Mouse (Mus musculus): ENCODE results near the gene Cracr2b. TPM values are rescaled to one million over a fixed set of nuclear protein-coding genes. Genes with fewer than 3 reads are reported as not detected.

Cracr2b gene
- total and polyA plus RNA-seq, 3 experiments: not detected

- Histone ChIP-seq H3K4me1 (ENCODE audit: control insufficient read depth in 1 of 2, insufficient read depth in 2 of 2) (peaks cover 16 to 51% of the 10 kb centered on the region in 2 experiments), H3K27me3 (replicated peaks) (peaks cover 9% of the 10 kb centered on the region), H3K79me2 (replicated peaks; ENCODE audit: control insufficient read depth, extremely low read depth, insufficient read depth, poor library complexity, severe bottlenecking) (peaks cover 22% of the 10 kb centered on the region), H3K4me2 (ENCODE audit: insufficient read depth, low read depth, poor library complexity, severe bottlenecking) (peak overlapping the region; percentile 53; the same call in 1 of the 2 replicates), H3K4me3 (replicated peaks in 1 of 3; ENCODE audit: low read depth in 2 of 3, low read length in 2 of 3, poor library complexity in 1 of 3) (peak overlapping the region in 2 of 3 experiments; percentile 89 to 96), H3K36me3 (replicated peaks in 1 of 2; ENCODE audit: control insufficient read depth in 1 of 2, insufficient read depth in 1 of 2, low read length in 1 of 2) (peaks cover 8 to 17% of the 10 kb centered on the region in 2 experiments), H3K27ac (ENCODE audit: insufficient read depth, low read depth) (no peak overlapping the region), H3K9ac (ENCODE audit: insufficient read depth, low read depth) (no peak overlapping the region), H3K9me3 (replicated peaks; ENCODE audit: low read length) (no peaks in the 10 kb centered on the region)
- in situ Hi-C loops (cut with MboI; ENCODE audit: low pct_ligation_motif_present, low pct_unique_long_range_greater_than_20kb, low sequenced_read_pairs) (no loop called here), dilution Hi-C loops (cut with MboI; ENCODE audit: extremely low pct_ligation_motif_present, extremely low pct_unique_long_range_greater_than_20kb, low sequenced_read_pairs) (no loop called here)
- DNase-seq (ENCODE audit: extremely low read depth): no peak
- TF ChIP-seq ZC3H11A (IDR thresholded peaks at IDR 0.05; ENCODE audit: low read depth, low read length) (no peak), CTCF (conservative IDR thresholded peaks at IDR 0.05 in 1 of 2, IDR thresholded peaks at IDR 0.05 in 1 of 2; ENCODE audit: low read depth in 2 of 2, low read length in 2 of 2) (peak in 1 of 2 experiments; percentile 24; a peak in 1 of 4 replicates)
Measured at GRCm38 (mm10) chr7:141476981-141477370, 16.1 kb downstream of the Cracr2b start.

- no peak for TF ChIP-seq ZC3H11A (IDR thresholded peaks at IDR 0.05; ENCODE audit: low read depth, low read length)
- no peak for TF ChIP-seq UBTF (IDR thresholded peaks at IDR 0.05; ENCODE audit: low read depth, low read length)
- TF ChIP-seq POLR2AphosphoS2 (IDR thresholded peaks at IDR 0.05; ENCODE audit: low read depth, low read length): no peak
- TF ChIP-seq SIN3A (IDR thresholded peaks at IDR 0.05; ENCODE audit: low read length): no peak
- no peak for TF ChIP-seq USF1 (IDR thresholded peaks at IDR 0.05; ENCODE audit: low read depth, low read length)
- no peak for TF ChIP-seq RCOR1 (conservative IDR thresholded peaks at IDR 0.05; ENCODE audit: low read depth, low read length)
- TF ChIP-seq MXI1 (IDR thresholded peaks at IDR 0.05; ENCODE audit: low read depth, low read length): no peak
- no peak for TF ChIP-seq MEF2A (IDR thresholded peaks at IDR 0.05; ENCODE audit: borderline replicate concordance, low read depth, low read length)
- no peak for TF ChIP-seq ELF1 (IDR thresholded peaks at IDR 0.05; ENCODE audit: low read depth, low read length)
- no peak for TF ChIP-seq CHD2 (IDR thresholded peaks at IDR 0.05; ENCODE audit: low read length)
- TF ChIP-seq ZNF384 (IDR thresholded peaks at IDR 0.05; ENCODE audit: low read depth, low read length): no peak
- no peak for TF ChIP-seq USF2 (conservative IDR thresholded peaks at IDR 0.05; ENCODE audit: low read depth, low read length)
- TF ChIP-seq MAZ (IDR thresholded peaks at IDR 0.05; ENCODE audit: low read depth, low read length): no peak
- TF ChIP-seq EP300 (IDR thresholded peaks at IDR 0.05; ENCODE audit: low read length): no peak
- TF ChIP-seq JUN (IDR thresholded peaks at IDR 0.05; ENCODE audit: insufficient read depth, low read depth, low read length): no peak
- no peak for TF ChIP-seq POLR2A (IDR thresholded peaks at IDR 0.05; ENCODE audit: low read depth, low read length)
- no peak for TF ChIP-seq RAD21 (IDR thresholded peaks at IDR 0.05; ENCODE audit: low read depth, low read length)
- no peak for TF ChIP-seq JUND (conservative IDR thresholded peaks at IDR 0.05; ENCODE audit: low read depth, low read length)
- TF ChIP-seq CHD1 (IDR thresholded peaks at IDR 0.05; ENCODE audit: low read depth, low read length): no peak
- no peak for TF ChIP-seq CTCF (conservative IDR thresholded peaks at IDR 0.05 in 1 of 2, IDR thresholded peaks at IDR 0.05 in 1 of 2; ENCODE audit: low read depth in 2 of 2, low read length in 2 of 2)
- H3K4me3 ChIP-seq (replicated peaks in 1 of 3; ENCODE audit: low read depth in 2 of 3, low read length in 2 of 3, poor library complexity in 1 of 3): no peak overlapping the region
Measured at GRCm38 (mm10) chr7:141477578-141478269, 16.8 kb downstream of the Cracr2b start.

More at GRCm38 (mm10) chr7:141477578-141478269, 16.8 kb downstream of the Cracr2b start:
- Histone ChIP-seq H3K27ac (ENCODE audit: insufficient read depth, low read depth) (no peak overlapping the region), H3K79me2 (replicated peaks; ENCODE audit: control insufficient read depth, extremely low read depth, insufficient read depth, poor library complexity, severe bottlenecking) (peaks cover 19% of the 10 kb centered on the region), H3K4me1 (ENCODE audit: control insufficient read depth in 1 of 2, insufficient read depth in 2 of 2) (peaks cover 19 to 49% of the 10 kb centered on the region in 2 experiments), H3K27me3 (replicated peaks) (peaks cover 9% of the 10 kb centered on the region), H3K9me3 (replicated peaks; ENCODE audit: low read length) (no peaks in the 10 kb centered on the region), H3K36me3 (replicated peaks in 1 of 2; ENCODE audit: control insufficient read depth in 1 of 2, insufficient read depth in 1 of 2, low read length in 1 of 2) (peaks cover 2 to 17% of the 10 kb centered on the region in 2 experiments), H3K4me2 (ENCODE audit: insufficient read depth, low read depth, poor library complexity, severe bottlenecking) (no peak overlapping the region), H3K9ac (ENCODE audit: insufficient read depth, low read depth) (no peak overlapping the region)
- in situ Hi-C loops (cut with MboI; ENCODE audit: low pct_ligation_motif_present, low pct_unique_long_range_greater_than_20kb, low sequenced_read_pairs) (no loop called here), dilution Hi-C loops (cut with MboI; ENCODE audit: extremely low pct_ligation_motif_present, extremely low pct_unique_long_range_greater_than_20kb, low sequenced_read_pairs) (no loop called here)
- no peak for DNase-seq (ENCODE audit: extremely low read depth)
